Mouse (Mus musculus): Measurements from ENCODE around the gene Kdf1. TPM values are rescaled to one million over a fixed set of nuclear protein-coding genes. Genes with fewer than 3 reads are reported as not detected.

Kdf1 gene
- polyA plus RNA-seq, 1 experiment from 2014 or later, result 10.3 TPM

DNA sequence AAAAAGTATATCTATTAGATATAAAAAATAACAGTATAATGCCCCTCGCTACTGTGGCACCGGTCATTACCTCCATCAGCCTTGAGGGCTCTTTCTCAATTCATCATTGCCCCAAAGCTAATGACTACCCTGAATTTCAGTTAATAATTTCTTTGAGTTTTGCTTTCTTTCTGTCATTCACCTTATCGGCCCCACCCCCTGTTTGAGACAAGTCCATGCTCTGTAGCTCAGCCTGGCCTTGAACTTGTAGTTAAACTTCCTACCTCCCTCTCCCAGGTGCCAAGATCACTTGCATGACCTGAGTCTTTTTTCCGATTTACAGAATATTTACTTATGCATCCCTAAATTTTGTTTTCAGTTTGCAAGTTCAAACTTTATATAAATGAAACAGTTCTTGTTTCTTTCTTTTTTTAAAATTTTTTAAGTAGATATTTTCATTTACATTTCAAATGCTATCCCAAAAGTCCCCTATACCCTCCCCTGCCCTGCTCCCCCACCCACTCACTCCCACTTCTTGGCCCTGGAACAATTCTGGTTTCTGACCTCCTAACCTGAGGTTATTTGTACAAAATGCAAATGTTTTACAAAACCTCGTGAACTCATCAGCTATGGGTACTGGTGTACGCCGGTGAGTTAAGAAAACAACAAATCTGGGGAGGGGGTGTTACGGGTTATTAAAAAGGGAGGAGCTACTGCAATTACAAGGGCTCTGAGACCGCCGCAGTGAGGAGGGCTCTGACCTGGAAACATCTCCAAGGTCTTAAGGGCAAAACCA is 50.7 kb downstream of the Kdf1 start:
- Histone ChIP-seq H3K4me2 (replicated peaks) (no peak overlapping the region), H3K4me1 (no peaks in the 10 kb centered on the region), H3K9ac (no peak overlapping the region), H3K27ac (no peak overlapping the region), H3K36me3 (no peaks in the 10 kb centered on the region), H3K4me3 (no peak overlapping the region), H3K9me3 (peaks cover 1% of the 10 kb centered on the region; the same call in 1 of the 2 replicates), H3K27me3 (no peaks in the 10 kb centered on the region)
- 84% methylated on average over 10 of the region's 10 CpGs for WGBS
- ATAC-seq (ENCODE audit: low FRiP score, low read depth), result no peak

DNA sequence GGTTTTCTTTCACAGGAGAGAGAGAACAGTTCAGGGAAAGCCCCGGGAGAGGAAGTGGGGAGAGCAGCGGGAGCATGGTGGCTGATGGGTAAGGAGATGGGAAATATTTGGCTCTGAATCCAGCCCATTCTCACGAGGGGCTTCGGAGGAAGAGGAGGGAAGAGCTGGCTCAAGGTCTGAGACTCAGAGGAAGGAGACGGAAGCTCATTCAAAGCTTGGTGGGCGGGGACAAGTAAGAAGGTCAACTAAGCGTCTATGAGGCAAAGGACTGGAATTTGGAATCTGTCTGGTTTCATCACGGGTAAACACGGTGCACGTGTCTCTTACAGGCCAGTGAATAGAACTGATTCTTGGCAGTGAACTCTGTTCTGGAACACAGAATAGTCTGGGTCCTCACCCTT is 51.3 kb downstream of the Kdf1 start:
- Histone ChIP-seq H3K4me3 (no peak overlapping the region), H3K9ac (no peak overlapping the region), H3K4me2 (replicated peaks) (no peak overlapping the region), H3K9me3 (no peaks in the 10 kb centered on the region), H3K27ac (no peak overlapping the region), H3K4me1 (peaks cover 2% of the 10 kb centered on the region), H3K27me3 (no peaks in the 10 kb centered on the region), H3K36me3 (no peaks in the 10 kb centered on the region)
- WGBS, result 62% methylated on average over 10 of the region's 10 CpGs
- ATAC-seq (ENCODE audit: low FRiP score, low read depth), result no peak

DNA sequence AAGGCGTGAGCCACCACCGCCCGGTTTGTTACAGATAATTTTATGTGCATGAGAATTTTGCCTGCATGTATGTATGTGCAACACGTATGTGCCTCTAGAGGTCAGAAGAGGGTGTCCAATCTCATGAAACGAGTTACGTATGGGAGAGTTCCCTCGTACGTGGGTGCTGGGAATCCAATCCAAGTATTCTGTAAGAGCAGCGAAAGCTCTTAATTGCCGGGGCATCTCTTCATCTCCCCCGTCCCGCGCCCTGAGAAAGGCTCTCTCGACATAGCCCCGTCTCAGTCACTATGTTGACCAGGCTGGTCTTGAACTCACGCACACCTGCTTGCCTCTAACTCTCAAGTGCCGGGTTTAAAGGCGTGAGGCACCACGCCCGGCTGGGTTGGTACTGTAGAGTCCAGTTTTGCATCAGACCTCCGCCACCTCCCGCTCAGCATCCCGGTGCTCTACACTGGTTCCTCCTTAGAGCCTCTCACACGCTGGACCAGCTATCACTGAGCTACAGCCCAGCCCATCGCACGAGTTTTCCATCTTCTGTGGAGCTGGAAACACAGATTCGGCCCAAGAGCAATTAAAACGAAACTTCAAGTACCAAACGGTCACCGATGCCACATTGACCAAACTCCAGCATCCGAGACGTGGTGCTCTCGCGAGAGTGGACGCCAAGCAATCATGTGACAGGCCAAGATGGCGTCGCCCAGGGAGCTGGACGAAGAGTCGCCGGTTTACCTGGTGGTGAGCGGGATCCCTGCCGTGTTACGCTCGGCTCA is 55.5 kb downstream of the Kdf1 start, which contains the start of gene Gpatch3:
Gene Gpatch3 (plus strand): TSS at position 676 of the 773 bp plus-strand sequence.
- Histone ChIP-seq H3K27ac (peak within 1 kb of the TSS; percentile 79), H3K9me3 (no peaks in the 10 kb centered on the region), H3K4me2 (replicated peaks) (peak within 1 kb of the TSS; percentile 92), H3K4me3 (peak within 1 kb of the TSS; percentile 97), H3K36me3 (peaks cover 16% of the 10 kb centered on the region), H3K27me3 (no peaks in the 10 kb centered on the region), H3K9ac (peak within 1 kb of the TSS; percentile 93), H3K4me1 (peaks cover 12% of the 10 kb centered on the region)
- 7% methylated on average over 44 of the region's 44 CpGs for whole genome bisulfite sequencing
- ATAC-seq (ENCODE audit: low FRiP score, low read depth), result peak; percentile 95

DNA sequence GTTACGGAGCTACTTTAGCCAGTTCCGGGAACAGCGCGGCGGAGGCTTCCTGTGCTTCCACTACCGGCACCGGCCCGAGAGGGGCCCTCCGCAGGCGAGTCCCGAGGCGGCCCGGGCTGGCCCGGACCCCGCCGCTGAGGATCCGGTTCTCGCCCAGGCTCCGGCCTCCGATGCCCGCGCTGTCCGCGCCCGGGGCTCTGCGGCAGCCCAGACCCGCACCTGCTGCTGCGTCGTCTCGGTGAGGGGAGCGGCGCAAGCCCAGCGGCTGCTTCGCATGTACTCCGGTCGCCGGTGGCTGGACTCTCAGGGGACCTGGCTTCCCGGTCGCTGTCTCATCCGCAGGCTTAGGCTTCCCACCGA is 56.1 kb downstream of the Kdf1 start:
- peak overlapping the region; percentile 97 for H3K4me3 ChIP-seq
- under 1% methylated on average over 41 of the region's 41 CpGs for WGBS
- peak; percentile 52; the same call in 1 of the 2 replicates for ATAC-seq (ENCODE audit: low FRiP score, low read depth)
- H3K36me3 ChIP-seq, result peaks cover 22% of the 10 kb centered on the region
- peak overlapping the region; percentile 93 for H3K9ac ChIP-seq
- peak overlapping the region; percentile 79 for H3K27ac ChIP-seq
- peaks cover 12% of the 10 kb centered on the region for H3K4me1 ChIP-seq
- peak overlapping the region; percentile 92 for H3K4me2 ChIP-seq (replicated peaks)
- no peaks in the 10 kb centered on the region for H3K9me3 ChIP-seq
- H3K27me3 ChIP-seq, result no peaks in the 10 kb centered on the region

GRCm38 (mm10) chr4:133577983-133578382 is 59.2 kb downstream of the Kdf1 start:
- peaks cover 12% of the 10 kb centered on the region for H3K4me1 ChIP-seq
- no peak overlapping the region for H3K4me2 ChIP-seq (replicated peaks)
- no peak for ATAC-seq (ENCODE audit: low FRiP score, low read depth)
- H3K27me3 ChIP-seq, result no peaks in the 10 kb centered on the region
- H3K9ac ChIP-seq, result 0 out of 2 replicates have a peak overlapping the region, but pooled peaks have one; percentile 35
- no peaks in the 10 kb centered on the region for H3K9me3 ChIP-seq
- H3K27ac ChIP-seq, result no peak overlapping the region
- WGBS, result 76% methylated on average over 12 of the region's 12 CpGs
- no peak overlapping the region for H3K4me3 ChIP-seq
- H3K36me3 ChIP-seq, result peaks cover 49% of the 10 kb centered on the region

Small RNAs within 50 kb of the gene (microRNA-seq; reads per million reads assigned to microRNA genes)
- not detected for gene Gm23158

Other genes with a start within 250 kb of the Kdf1 start
- 84.0 and 86.8 TPM in 2 replicates for gene Tmem222, start 241.2 kb upstream of the Kdf1 start, polyA plus RNA-seq (2015; fragmentation: Nextera tagmentation; extraction: Ambion mirVana)
- gene Wdtc1, start 165.5 kb upstream of the Kdf1 start, polyA plus RNA-seq (2015; fragmentation: Nextera tagmentation; extraction: Ambion mirVana), result 13.3 and 14.1 TPM in 2 replicates
- gene Slc9a1, start 149.3 kb upstream of the Kdf1 start, polyA plus RNA-seq (2015; fragmentation: Nextera tagmentation; extraction: Ambion mirVana), result 8.1 and 8.8 TPM in 2 replicates
- 0.87 and 0.92 TPM in 2 replicates for gene Tent5b, start 38.8 kb upstream of the Kdf1 start, polyA plus RNA-seq (2015; fragmentation: Nextera tagmentation; extraction: Ambion mirVana)
- gene Trnp1, start 20.4 kb upstream of the Kdf1 start, polyA plus RNA-seq (2015; fragmentation: Nextera tagmentation; extraction: Ambion mirVana), result 3.3 and 3.5 TPM in 2 replicates
- gene Nudc, start 27.0 kb downstream of the Kdf1 start, polyA plus RNA-seq (2015; fragmentation: Nextera tagmentation; extraction: Ambion mirVana), result 291 and 309 TPM in 2 replicates
- gene Nr0b2, start 34.4 kb downstream of the Kdf1 start, polyA plus RNA-seq (2015; fragmentation: Nextera tagmentation; extraction: Ambion mirVana), result 0.13 and 0.28 TPM in 2 replicates
- 7.5 and 9.5 TPM in 2 replicates for gene Gpatch3, start 55.8 kb downstream of the Kdf1 start, polyA plus RNA-seq (2015; fragmentation: Nextera tagmentation; extraction: Ambion mirVana)
- 18.0 and 19.6 TPM in 2 replicates for gene Gpn2, start 65.4 kb downstream of the Kdf1 start, polyA plus RNA-seq (2015; fragmentation: Nextera tagmentation; extraction: Ambion mirVana)
- gene Sfn, start 83.2 kb downstream of the Kdf1 start, polyA plus RNA-seq (2015; fragmentation: Nextera tagmentation; extraction: Ambion mirVana), result 68.0 and 81.3 TPM in 2 replicates
- 3.1 and 5.9 TPM in 2 replicates for gene Zdhhc18, start 131.2 kb downstream of the Kdf1 start, polyA plus RNA-seq (2015; fragmentation: Nextera tagmentation; extraction: Ambion mirVana)
- 14.7 and 17.1 TPM in 2 replicates for gene Pigv, start 153.7 kb downstream of the Kdf1 start, polyA plus RNA-seq (2015; fragmentation: Nextera tagmentation; extraction: Ambion mirVana)
- gene Arid1a, start 237.8 kb downstream of the Kdf1 start, polyA plus RNA-seq (2015; fragmentation: Nextera tagmentation; extraction: Ambion mirVana), result 34.0 and 35.8 TPM in 2 replicates

Data from limb, embryonic 13.5 days (tissue).